Mouse (Mus musculus) liver, adult 2 months (tissue): ENCODE data around the gene Rps6ka2.

Experiments
- CTCF ChIP-seq: fragments of 200-500 bp; IDR thresholded peaks from 2 replicates; pipeline ENCODE4 v1.5.1; 2011; ENCODE audit warnings: low read depth, low read length, control low read depth
- POLR2A ChIP-seq: fragments of 200-500 bp; IDR thresholded peaks from 2 replicates; pipeline ENCODE4 v1.6.1; 2011; ENCODE audit warnings: low read length, control low read depth; ENCODE audit not compliant: insufficient read depth; ENCODE audit errors: extremely low read depth

GRCm38 (mm10) chr17:7222198-7222597, 52.3 kb downstream of the Rps6ka2 start:
- TF ChIP-seq POLR2A (no peak), CTCF (no peak)
